Mouse (Mus musculus) neutrophil, adult 5-6 weeks (primary cell): ENCODE data around the gene Ptcra. TPM values are rescaled to one million over a fixed set of nuclear protein-coding genes. Genes with fewer than 3 reads are reported as not detected.
"Not testable (repeated sequence)": the region's sequence is repeated elsewhere in the genome, so short reads cannot be mapped to it uniquely, and the experiment has no call there.

Experiments
- ATAC-seq: fragments of 151-379, 151-347 bp; 2 replicates; pipeline ENCODE4 v1.8.0; 2017; ENCODE audit warnings: mild to moderate bottlenecking, moderate TSS enrichment; ENCODE audit not compliant: insufficient number of reproducible peaks, poor library complexity, low FRiP score, severe bottlenecking; ENCODE audit errors: extremely low read depth
- total RNA-seq: library from RNA; stranded (forward); fragments of 200-1000 nt; gene quantifications from 2 replicates; pipeline ENCODE4 v1.2.3, GENCODE M21; 2017

Gene Ptcra
- total RNA-seq, 1 experiment from 2014 or later: 0.35 TPM

DNA sequence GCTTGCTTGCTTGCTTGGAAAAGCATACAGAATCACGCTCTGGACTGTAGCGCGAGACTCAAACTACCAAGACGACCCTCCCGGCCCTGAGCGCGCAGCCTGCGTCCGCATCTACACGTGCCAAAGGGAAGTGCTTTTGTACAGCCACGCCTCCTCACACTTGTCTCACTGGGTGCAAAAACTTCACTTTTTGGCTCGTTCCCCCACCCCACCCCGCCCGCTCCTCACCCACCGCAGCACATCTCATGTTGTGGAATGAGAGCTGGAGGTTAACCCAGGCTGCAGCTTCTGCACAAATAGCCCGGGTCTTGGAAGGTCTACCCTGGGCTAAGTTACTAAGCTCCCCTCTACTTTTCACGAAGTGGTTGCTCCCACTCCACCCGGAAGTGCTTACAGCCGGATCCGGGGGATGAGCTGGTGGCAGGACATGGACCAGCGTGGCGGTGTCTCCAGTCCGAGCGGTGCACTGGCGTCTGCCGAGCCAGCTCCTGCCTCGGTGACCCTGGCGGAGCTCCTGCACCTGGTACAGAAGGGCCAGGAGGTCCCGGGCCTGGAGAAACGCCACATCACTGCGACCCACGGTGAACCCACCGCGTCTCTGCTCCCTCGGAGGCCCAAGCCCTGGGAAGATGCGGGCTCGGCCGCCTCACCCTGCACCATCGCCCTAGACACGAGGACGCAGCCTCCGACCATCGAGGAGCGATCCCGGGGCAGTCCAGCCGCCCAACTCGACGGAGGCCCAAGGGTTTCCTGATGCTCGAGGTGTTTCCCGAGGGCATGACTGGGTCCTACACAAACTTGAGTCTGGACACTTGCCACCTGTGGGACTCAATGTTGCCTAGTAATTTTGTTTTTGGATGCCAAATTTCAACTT is 9.1 kb upstream of the Ptcra start, which contains the start of gene 2310039H08Rik:
TSS of gene 2310039H08Rik (plus strand) at position 232 of the 874 bp plus-strand sequence.
- peak; percentile 81 for ATAC-seq

GRCm38 (mm10) chr17:46772038-46772403 is 8.5 kb upstream of the Ptcra start:
- no peak for ATAC-seq

DNA sequence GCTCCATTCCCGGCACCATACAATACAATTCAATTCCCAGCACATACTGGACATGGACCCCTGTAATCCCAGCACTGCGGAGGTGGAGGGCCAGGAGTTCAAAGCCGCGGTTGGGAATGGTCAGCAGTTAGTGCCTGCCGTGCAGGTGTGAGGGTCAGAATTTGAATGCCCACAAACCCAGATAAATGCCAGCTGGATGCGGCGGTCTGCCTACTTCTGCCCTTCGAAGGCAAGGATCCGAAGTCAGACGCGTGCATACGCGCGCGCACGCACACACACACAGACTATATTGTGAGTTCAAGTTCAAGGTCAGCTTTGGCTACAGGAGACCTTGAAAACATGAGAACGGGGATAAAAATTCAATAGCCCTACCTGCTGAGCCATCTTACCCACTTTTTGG is 8.1 kb upstream of the Ptcra start:
- no peak for ATAC-seq

DNA sequence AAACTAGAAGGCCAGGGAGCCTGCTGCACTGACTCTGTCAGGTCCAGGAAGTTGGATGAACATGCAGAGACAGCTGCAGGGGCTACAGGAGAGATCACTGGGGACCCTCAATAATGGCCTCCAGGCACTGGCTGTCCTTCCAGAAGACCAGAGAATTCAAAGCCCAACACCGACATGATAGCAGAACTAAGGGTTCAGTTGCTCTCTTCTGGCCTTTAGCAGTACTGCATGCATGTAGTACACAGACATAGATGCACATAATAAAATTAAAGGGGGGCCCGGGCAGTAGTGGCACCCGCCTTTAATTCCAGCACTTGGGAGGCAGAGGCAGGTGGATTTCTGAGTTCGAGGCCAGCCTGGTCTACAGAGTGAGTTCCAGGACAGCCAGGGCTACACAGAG is 7.5 kb upstream of the Ptcra start:
- no peak for ATAC-seq

GRCm38 (mm10) chr17:46770546-46770945 is 7.0 kb upstream of the Ptcra start:
- ATAC-seq: no peak

GRCm38 (mm10) chr17:46767868-46768267 is 4.4 kb upstream of the Ptcra start:
- no peak for ATAC-seq

GRCm38 (mm10) chr17:46764916-46765315 is 1.4 kb upstream of the Ptcra start:
- ATAC-seq: not testable (repeated sequence)

- ATAC-seq: no peak
Measured at GRCm38 (mm10) chr17:46758753-46759152, 4.8 kb downstream of the Ptcra start.

DNA sequence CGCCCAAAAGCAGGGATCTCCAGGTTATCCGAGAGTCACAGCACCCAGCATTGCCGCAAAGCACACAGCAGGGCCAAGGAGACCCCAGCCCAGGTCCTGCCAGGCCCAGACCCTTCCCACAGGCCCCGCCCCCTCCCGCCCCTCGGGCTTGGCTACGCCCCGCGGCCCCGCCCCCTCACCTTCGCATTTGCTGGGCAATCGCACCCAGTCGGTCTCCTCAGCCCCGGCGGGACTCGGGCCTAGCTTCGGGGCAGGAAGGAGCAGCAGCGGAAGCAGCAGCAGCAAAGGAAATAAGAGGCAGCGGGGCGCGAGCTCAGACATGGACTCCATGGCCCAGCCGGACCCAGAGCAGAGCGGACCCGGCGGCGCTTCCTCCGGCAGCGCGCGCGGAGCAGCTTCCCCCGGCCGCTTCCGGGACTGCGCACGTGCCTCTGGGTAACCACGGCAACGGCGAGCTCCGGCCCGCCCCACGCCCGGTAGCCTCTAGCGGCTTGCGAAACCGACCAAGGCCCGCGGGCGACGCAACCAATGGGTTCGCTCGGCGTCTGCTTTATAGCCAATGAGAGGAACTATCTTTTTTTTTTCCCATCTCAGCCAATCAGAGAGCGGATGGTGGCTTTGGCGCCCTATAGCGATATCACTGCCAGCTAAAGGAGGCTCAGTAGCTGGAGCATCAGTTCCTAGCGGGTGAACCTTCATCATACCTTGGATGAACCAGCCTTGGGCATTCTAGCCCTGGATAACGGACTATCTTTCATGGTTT is 11.5 kb downstream of the Ptcra start, which contains the start of gene Cnpy3:
TSS of gene Cnpy3 (minus strand) at position 421 of the 763 bp plus-strand sequence.
- ATAC-seq: peak; percentile 87

- peak; percentile 79 for ATAC-seq
Measured at GRCm38 (mm10) chr17:46751056-46751793, 12.3 kb downstream of the Ptcra start.

DNA sequence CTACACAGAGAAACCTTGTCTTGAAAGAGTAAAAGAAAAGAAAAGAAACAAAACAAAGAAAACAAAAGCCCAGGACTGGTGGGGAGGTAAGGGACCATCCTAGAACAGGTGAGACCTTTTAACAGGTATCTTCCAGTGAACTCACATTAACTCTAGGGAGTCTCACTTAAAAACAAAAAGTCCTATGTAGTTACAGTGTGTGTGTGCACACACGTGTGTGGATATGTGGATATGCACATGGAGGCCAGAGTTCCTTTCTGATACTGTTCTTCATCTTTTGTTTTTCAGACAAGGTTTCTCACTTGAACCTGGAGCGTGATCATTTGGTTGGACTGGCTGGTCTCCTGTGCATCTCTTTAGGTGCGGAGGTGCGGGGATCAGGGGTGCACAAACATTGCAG is 12.9 kb downstream of the Ptcra start:
- ATAC-seq: no peak

DNA sequence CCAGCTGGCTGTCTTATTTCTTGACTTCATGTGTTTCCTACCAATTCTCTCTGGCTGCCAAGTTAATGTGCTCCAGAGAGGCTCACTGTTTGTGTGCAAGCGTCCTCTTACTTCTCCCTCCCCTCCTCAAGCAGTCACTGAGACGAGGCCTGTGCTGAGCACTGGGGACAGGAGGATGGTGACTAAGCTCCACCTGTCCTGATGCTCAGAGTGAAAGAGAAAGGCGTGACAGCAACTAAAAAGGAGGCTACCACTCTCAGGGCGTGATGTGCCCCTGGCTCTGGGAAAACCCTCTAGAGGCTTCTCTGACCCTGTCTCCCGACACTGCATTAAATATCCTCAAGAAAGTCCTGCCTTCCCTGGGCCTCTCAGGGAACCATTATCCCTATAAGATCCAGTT is 14.2 kb downstream of the Ptcra start:
- no peak for ATAC-seq

DNA sequence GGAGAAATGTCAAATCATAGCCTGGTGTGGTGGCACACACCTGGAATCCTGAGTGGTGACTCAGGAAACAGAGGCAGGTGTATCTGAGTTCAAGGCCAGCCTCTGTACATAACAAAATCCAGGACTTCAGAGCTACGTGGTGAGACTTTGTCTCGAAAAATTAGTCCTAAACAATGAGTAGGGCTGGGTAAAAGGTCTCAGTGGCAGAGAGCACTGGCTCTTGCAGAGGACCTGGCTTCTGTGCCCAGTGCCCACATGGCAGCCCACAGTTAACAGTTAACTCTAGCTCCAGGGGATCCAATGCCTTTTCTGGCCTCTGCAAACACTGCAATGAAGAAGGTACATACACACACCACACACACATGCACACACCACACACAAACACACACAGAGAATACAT is 15.7 kb downstream of the Ptcra start:
- no peak for ATAC-seq

- no peak for ATAC-seq
Measured at GRCm38 (mm10) chr17:46747234-46747633, 16.3 kb downstream of the Ptcra start.

DNA sequence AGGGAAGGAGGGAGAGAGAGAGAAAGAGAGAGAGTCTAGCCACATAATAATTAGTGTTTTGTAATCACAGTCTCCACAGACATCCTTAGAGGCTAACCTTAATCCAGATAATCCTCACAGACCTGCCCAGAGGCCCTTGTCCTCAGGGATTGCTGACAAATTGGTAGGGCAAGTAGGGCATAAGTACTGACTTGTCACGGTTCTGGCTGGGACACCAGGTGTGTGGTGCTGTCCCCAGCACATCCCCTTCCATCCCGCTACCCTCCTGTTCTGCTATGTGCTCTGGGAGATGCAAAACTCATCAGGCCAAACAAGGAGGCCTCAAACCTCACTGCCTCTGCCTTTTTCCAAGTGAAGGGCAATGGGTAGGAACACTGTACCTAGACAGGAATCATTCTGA is 18.0 kb downstream of the Ptcra start:
- no peak for ATAC-seq

- ATAC-seq: no peak
Measured at GRCm38 (mm10) chr17:46742986-46743385, 20.5 kb downstream of the Ptcra start.

GRCm38 (mm10) chr17:46741305-46741704 is 22.2 kb downstream of the Ptcra start:
- no peak for ATAC-seq

DNA sequence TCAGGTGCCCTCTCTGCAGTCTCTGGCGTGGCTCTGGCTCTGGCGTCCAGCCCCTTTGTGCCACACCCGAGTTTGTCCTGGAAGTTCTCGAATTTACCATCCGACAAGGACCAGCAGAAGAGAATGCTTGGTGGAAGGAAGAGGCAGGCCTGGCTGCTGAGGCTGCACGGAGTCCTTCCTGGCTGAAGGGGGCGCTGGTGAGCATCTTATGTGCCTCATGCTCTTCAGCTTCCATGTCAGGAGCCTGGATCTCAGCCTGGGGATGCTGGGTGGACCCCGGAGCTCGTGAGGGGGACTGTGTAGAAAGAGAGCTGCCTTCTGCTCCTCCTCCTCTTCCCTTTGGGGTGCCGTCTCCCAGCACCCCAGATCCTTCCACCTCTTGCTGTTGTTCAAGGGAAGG is 27.4 kb downstream of the Ptcra start:
- ATAC-seq: peak; percentile 61; the same call in 1 of the 2 replicates

DNA sequence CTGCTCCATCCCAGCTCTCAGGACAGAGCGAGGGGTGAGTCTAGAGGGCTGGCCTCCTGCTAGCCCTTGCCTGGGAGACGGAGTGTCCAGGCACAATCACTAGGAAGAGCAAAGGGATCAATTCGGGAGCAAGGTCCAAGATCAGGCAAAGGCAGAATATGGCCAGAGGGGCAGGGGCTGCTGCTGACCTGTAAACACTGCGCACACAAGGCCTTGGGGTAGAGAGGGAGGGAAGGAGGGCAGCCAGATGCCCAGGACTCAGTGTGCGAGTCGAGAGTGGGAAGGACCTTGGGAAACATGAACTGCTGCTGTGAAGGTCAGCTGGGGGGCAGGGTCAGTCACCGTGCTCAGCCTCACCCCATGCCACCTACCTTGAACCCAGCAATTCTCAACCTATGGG is 28.2 kb downstream of the Ptcra start:
- ATAC-seq: no peak
